Mouse (Mus musculus): ENCODE data around the gene Sc5d.

DNA sequence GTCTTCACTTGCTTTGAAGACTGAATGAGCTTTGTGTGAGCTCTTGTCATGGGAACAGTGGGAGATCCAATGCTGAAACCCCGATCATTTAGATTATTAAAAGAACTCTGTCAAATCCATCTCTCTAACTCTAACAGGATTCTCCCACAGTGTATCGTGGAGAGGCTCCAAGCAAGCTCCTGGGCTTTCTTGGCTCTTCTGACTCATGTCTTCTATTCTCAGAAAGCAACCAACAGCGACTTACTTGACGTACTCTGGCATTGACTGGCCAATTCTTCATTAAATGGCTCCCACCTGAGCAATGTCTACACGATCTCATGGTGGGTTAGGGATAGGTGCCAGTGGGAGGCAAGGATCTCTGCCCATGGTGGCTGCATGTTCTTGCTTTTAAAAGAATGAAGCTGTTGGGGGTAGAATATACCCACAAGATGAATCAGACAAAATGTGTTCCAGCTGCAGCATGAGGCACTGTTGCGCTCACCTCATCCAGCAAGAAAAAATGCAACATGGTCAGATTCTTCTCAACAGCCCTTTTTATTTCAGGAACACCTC, 37.1 kb upstream of the Sc5d start:
- TF ChIP-seq EP300 (IDR thresholded peaks at IDR 0.05; ENCODE audit: low read depth) (no peak), CTCF (IDR thresholded peaks at IDR 0.05; ENCODE audit: low read depth) (no peak)

Data from liver, postnatal 0 days (tissue).